Mouse (Mus musculus) activated CD4-positive, CD25-positive, alpha-beta regulatory T cell, adult 4 months (primary cell): ENCODE measurements around the gene Babam2. TPM values are rescaled to one million over a fixed set of nuclear protein-coding genes. Genes with fewer than 3 reads are reported as not detected.

ENCODE experiments used
- ATAC-seq: one replicate; pipeline ENCODE4 v1.8.0; 2017
- polyA plus RNA-seq, 2 experiments: library from polyadenylated mRNA; unstranded; fragments of 100-300 nt; shearing (Covaris generic); gene quantifications; one replicate each; pipeline ENCODE4 v1.2.1; 2017

Gene Babam2
- polyA plus RNA-seq, 2 experiments from 2014 or later: 92.9 to 93.6 TPM

DNA sequence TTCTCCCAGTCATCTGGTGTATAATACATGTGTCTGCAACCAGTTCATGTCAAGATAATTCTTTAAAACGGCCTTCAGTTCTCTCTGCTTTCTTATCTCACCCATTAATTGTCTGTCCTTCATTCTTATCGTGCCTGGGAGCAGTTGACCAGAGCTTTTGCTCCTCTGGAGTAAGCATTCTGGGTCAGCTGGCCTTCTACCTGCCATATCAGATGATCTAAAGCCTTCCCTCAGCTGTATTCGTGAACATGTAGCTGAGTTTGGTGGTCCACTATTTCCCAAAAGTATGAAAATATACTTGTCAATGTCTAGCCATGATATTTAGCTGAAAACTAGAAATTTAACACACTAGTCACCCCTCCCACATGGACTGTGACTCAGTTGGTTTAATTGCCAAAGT, 304.3 kb downstream of the Babam2 start:
- ATAC-seq: no peak

DNA sequence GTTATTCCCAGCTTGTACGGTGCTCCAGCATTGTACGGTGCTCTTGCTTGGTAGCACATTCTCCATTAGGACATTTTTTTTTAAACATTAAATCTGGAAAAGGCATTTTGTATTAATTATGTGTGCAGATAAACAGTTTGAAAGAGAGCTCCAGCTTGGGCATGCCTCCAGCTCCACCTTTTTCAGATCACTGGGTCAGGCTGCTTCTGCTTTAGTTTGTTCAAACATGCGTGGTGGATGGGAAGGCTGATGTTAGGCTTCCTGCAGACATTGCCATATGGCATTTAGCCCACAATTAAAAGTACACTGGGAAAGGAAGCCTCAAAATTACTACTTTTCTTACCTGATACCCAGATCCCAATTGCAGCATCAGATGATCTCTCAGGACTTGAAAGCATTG, 310.9 kb downstream of the Babam2 start:
- ATAC-seq: no peak

GRCm38 (mm10) chr5:32010056-32010455, 312.6 kb downstream of the Babam2 start:
- ATAC-seq: no peak

DNA sequence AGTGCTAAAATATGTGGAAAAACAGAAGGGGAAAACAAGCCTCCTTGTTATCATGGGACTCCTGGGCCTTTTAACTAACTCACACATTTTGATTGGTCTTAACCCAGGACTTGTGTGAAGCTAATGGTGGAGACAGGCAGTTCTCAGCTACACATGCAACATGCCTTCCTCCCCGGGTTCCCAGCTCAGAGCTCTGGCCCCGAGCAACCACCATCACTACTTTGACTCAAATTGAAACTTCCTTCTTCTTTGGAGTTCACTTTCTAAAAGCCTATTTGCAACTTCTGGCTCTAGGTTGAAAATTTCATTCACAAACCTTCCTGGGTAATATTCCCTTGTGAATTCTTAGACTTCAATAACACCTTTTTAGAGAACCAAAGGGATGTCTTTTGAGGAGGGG, 315.6 kb downstream of the Babam2 start:
- no peak for ATAC-seq

DNA sequence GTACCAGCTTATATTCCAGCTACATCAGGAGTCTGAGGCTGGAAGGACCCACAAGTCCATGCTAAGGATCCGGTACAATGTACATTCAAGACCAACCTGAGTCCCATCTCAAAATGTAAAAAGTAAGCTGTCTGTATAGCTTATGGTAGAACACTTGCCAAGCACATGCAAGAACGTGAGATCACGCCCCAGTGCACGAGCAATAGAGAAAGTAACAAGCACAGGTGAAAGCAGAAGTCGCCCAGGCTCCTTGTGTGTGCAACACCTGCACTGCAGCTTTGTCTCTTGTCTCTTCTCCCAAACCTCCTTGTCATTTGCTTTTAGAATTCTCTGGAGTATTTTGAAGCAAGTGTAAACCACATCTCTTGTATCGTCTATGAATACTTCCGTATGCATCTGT, 317.3 kb downstream of the Babam2 start:
- no peak for ATAC-seq

GRCm38 (mm10) chr5:32015949-32016478, 318.5 kb downstream of the Babam2 start:
- ATAC-seq: no peak

DNA sequence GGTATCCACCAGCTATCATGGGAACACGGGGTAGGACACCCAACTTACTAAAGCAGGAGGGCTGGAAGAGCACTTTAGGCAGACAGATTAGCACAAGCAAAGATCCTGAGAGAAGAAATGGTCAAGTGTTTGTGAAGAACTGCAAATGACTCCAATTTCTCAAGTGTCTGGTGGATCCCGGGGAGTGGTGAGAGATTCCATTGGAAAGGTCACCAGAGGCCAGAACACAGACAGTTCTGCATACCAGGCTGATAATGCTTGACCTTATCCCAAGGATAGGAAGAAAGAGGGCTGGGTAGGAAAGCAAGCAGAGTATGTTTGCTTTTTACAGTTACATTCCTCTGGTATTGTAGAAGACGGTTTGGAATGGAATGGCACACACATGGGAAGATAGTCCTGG, 320.2 kb downstream of the Babam2 start:
- no peak for ATAC-seq

GRCm38 (mm10) chr5:32018276-32018675, 320.8 kb downstream of the Babam2 start:
- ATAC-seq: no peak

DNA sequence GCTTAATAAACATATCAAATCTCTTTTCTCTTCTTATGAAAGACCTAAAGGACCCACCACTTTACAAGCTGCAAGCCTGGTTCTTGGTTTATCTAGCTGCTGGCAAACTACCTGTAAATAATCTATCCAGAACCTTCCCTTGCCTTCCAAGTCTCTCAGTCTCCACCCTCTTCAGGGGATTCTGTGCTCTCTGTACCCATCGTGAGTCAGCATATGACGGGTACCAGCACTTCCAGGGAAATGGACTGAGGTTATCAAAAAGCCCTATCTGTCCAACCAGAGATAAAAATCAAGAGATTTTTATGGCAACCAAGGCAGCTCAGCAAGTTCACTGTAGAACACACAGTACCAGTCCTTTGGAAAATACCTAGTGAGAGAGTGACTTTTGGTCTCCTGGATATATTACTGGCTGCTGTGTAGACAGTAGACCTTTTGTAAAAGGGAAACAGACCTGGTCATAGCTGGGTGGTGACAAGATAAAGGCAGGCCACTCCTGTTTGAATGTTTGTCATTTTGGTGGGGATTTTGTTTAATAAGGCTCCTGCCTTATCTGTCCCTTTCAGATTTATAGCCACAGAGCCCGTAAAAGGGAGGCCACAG, 332.4 kb downstream of the Babam2 start:
- ATAC-seq: no peak

DNA sequence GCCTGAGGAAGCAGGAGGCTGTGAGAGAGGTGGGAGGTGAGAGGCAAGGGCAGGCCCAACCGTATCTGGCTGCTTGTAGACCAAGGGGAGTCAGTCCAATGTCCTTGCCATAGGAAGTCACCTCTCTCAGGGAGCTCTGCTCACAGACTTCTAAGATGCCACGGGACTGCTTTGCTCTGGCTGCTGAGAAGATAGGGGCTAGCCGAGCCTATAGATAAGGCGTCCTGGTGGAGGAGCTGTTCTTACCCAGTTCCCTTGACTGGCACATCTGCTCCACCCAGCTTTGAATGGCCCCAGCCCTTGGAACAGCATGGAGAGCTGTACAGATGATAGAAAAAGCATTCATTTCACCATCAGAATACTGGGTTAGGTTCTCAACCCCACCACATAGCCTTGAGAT, 335.7 kb downstream of the Babam2 start:
- ATAC-seq: no peak

DNA sequence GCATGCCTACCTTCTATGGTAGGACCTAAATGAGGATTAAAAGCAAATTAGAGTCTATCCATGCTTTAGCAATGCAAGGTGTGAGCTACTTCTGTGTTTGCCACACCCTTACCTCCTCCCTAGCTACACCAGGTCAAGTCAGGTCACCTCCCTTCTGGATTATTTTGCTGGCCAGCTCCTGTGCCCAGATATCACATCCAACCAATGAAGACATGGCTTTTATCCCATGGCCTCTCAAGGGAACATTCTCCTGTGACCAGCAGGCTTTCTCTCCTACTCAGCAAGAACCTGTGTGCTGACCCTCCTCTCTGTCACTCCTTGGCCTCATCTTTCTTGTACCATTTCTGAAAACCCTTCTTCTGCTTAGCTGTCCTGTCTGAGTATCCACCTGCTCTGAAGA, 336.1 kb downstream of the Babam2 start:
- no peak for ATAC-seq

DNA sequence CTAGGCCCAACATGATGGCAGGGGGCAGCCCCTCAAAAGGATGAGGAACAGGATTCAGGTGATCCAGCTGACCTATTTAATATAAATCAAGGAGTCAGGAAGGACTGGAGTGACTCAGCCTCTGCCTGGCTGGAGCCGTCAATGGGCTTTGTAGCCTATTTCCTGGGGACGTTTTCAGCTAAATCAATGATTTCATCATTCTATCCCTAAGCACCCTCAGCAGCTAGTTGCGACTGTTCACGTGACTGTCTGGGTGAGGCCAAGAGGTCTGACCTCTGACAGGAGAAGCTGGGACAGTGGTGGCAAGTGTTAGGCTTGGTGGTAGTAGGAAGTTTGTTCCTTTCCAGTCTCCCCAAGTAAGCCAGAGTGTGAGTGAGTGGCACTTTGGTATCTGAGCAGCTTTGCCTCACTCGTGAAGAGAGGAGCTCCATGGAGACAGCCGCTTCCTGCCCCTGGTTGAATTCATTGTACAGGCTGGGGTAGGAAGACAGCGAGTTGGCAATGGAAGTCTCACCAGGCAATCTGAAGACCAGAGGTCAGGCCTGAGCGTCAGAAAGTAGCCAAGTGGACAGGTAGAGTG, 337.1 kb downstream of the Babam2 start:
- no peak for ATAC-seq

- ATAC-seq: no peak
Measured at GRCm38 (mm10) chr5:32035721-32036320, 338.3 kb downstream of the Babam2 start.

GRCm38 (mm10) chr5:32036896-32037295, 339.4 kb downstream of the Babam2 start:
- no peak for ATAC-seq

DNA sequence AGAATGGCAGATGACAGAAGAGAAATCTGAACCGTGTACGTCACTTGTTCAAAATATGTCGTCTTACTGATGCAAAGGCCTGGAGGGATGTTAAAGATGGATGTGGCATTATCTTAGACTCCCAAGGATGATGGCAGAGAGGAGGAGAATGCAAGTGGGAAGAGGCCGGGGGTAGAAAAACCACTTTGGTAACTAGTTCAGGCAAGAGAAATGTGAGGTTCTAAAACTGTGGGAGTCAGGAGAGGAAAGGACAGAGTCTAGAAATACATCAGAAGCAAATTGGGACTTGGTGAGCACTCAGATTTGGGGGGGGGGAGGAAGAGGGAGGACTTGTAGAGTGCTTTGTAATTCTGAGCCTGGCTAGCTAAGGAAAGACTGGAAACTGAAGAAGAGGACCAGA, 340.1 kb downstream of the Babam2 start:
- ATAC-seq: no peak

GRCm38 (mm10) chr5:32038994-32039393, 341.5 kb downstream of the Babam2 start:
- no peak for ATAC-seq

DNA sequence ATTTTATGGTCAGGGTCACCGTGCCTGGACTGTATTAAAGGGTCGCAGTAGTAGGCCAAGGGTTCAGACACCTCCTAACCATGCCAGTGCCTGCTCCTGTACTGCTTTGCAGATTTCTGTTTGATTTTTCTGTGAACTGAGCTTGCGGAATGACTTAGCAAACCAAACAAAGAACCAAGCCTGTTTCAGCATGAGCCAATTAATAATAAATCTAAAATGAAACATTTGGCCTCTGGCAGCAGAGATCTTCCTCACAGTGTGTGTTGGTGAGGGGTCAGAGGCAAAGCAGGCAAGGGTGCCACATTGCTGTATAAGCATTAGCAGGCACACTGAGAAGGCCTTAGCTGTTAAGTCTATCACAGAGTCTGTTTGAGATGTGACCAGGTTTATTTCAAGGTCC, 342.0 kb downstream of the Babam2 start:
- ATAC-seq: no peak

DNA sequence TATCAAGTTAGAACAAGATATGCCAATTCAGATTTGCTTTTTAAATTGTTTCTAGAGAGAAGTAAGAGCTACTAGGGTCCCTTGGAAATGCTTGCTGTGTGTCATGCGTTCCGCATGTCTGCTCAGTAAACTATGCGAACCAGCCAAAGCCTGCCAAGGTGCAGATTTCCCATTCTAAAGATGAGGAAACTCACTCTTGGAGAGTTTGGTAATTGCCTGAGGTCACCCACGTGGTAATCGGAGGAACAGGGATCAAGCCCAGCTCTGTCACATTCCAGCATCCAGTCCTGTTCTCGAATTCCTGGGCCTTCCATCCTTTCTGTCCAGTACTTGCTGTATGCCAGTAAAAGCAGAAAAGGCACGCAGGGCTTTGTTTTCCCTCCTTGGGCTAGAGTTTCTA, 345.7 kb downstream of the Babam2 start:
- no peak for ATAC-seq

- ATAC-seq: no peak
Measured at GRCm38 (mm10) chr5:32043996-32044395, 346.5 kb downstream of the Babam2 start.

- no peak for ATAC-seq
Measured at GRCm38 (mm10) chr5:32051899-32052298, 354.4 kb downstream of the Babam2 start.

GRCm38 (mm10) chr5:32052467-32052866, 355.0 kb downstream of the Babam2 start:
- no peak for ATAC-seq

DNA sequence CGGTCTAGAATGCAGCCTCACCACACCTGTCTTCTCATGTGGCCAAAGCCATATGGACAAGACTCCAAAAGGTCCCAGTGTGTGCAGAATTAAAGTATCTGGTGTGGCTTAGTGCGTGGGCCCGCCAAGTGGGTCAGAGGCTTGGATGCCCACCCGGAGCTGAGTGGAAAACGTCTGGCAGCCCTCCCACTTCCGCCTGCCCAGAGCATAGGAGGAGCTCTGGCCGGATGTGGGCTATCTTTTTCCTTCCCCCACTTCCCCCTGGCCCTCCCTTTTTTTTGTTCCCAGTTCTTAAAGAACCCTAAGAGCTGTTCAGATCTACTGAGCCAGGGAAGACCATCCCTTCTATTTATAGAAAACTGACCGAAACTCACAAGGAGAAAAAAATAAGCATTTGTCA, 356.0 kb downstream of the Babam2 start:
- no peak for ATAC-seq

DNA sequence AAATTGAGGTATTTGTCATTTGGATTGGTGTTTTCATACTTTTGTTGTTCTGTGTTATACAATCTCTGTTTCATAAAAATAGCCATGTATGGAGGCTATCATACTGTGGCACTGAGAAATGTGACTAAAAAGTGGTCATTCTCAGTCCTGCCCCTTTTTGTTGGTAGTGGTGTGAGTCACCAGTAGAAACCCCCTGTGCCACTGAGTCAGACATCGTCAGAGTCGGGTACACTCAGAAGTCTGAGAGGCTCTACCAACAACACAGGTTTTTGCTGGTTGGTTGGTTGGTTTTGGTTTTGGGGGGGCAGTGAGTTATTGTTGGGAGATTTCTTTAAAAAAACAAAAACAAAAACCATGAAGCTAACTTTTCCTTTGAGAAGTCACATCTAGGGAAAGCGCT, 358.2 kb downstream of the Babam2 start:
- ATAC-seq: no peak

GRCm38 (mm10) chr5:32056126-32056525, 358.6 kb downstream of the Babam2 start:
- no peak for ATAC-seq
